Mouse (Mus musculus): ENCODE measurements around the gene Foxred1. TPM values are rescaled to one million over a fixed set of nuclear protein-coding genes. Genes with fewer than 3 reads are reported as not detected.

The Foxred1 gene
- polyA plus RNA-seq, 1 experiment from 2014 or later, result 42.4 TPM

DNA sequence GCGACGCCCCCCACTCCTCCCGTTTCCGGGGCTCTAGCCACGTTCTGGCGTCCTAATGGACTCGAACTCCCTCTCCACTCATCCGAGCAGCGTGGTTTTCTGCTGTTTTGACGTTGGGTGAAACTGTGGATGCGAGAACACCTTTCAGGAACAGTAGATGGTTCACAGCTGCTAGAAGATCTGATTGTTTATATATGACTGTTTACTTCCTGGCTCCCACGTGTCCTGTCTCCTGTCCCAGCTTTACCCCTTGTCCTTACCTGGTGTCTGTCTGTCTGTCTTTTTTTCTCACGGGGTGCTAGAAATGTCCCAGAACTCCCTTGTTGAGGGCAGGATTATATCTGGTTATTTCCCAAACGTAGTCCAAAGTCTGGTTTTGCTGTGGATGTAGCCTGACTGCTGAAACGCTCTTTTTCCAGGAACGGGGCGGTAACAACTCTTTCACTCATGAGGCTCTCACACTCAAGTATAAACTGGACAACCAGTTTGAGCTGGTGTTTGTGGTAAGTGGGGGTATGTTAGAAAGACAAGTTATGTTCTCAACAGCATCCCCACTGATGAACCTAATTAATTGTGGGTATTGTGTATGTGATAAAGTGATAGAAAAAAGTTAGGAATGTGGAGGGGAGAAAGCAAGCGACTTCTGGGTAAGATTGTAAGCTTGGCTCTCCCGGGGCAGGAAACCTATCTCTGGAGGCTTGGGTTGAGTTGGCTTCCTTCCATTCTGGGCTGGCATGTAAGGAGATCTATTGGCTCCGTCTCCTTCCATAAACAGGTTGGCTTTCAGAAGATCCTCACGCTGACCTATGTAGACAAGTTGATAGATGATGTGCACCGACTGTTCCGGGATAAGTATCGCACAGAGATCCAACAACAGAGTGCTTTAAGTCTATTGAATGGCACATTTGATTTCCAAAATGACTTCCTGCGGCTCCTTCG is 987 bp upstream of the Foxred1 start:
- 29% methylated on average over 26 of the region's 26 CpGs for WGBS
- ATAC-seq, result peak; percentile 11
- peak overlapping the region; percentile 77 for H3K9ac ChIP-seq
- peak overlapping the region; percentile 69 for H3K4me3 ChIP-seq (replicated peaks)
- no peaks in the 10 kb centered on the region for H3K27me3 ChIP-seq (replicated peaks)
- peak overlapping the region; percentile 65 for H3K4me2 ChIP-seq (replicated peaks)
- peaks cover 41% of the 10 kb centered on the region for H3K36me3 ChIP-seq
- no peaks in the 10 kb centered on the region for H3K9me3 ChIP-seq
- peak overlapping the region; percentile 65; the same call in 1 of the 2 replicates for H3K27ac ChIP-seq
- peaks cover 12% of the 10 kb centered on the region for H3K4me1 ChIP-seq (replicated peaks)

DNA sequence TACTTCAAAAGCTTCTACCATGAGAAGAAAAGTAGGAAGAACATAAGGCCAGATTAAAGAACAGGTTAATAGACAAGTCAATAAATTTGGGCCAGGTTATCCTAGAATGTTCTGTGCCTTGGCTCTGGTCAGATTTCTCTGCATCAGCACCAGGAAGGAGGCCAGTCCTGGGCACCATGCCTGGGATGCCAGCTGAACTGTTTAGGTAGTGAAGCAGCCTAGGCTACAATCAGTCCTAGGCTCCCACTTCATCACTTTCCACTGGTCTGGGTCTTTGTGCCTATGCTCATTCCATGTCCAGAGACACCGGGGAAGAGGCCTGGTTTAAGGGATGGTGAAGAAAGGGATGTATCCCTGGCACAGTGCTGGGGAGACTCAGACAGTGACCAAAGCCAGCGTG is 6.4 kb downstream of the Foxred1 start:
- WGBS, result 92% methylated on average over 2 of the region's 2 CpGs
- Histone ChIP-seq H3K4me3 (replicated peaks) (no peak overlapping the region), H3K36me3 (peaks cover 23% of the 10 kb centered on the region), H3K9ac (no peak overlapping the region), H3K4me1 (replicated peaks) (peaks cover 9% of the 10 kb centered on the region; the same call in 1 of the 2 replicates), H3K4me2 (replicated peaks) (no peak overlapping the region), H3K27me3 (replicated peaks) (no peaks in the 10 kb centered on the region), H3K27ac (no peak overlapping the region), H3K9me3 (no peaks in the 10 kb centered on the region)
- no peak for ATAC-seq

DNA sequence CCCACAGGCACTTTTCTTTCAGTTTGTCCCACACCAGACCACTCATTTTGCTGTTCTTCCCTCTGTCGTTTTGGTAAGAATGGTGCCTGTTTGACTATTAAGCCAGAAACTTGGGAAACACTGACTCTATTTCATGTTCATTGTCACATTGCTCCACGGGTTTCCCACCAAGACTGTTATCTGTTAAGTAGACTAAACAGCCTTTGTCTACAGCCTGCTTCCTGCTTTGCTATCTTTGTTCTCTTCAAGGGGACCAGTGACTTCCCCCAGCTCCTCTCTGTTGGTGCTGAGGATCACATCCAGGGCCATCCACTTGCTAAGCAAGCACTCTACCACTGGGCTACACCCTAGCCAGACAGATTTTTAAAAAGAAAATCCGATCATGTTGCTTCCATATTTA is 7.3 kb downstream of the Foxred1 start:
- WGBS, result 52% methylated on average over 3 of the region's 3 CpGs
- Histone ChIP-seq H3K27me3 (replicated peaks) (no peaks in the 10 kb centered on the region), H3K4me3 (replicated peaks) (no peak overlapping the region), H3K4me1 (replicated peaks) (peaks cover 13% of the 10 kb centered on the region; the same call in 1 of the 2 replicates), H3K4me2 (replicated peaks) (no peak overlapping the region), H3K9ac (no peak overlapping the region), H3K36me3 (peaks cover 23% of the 10 kb centered on the region), H3K27ac (no peak overlapping the region), H3K9me3 (no peaks in the 10 kb centered on the region)
- ATAC-seq, result no peak

DNA sequence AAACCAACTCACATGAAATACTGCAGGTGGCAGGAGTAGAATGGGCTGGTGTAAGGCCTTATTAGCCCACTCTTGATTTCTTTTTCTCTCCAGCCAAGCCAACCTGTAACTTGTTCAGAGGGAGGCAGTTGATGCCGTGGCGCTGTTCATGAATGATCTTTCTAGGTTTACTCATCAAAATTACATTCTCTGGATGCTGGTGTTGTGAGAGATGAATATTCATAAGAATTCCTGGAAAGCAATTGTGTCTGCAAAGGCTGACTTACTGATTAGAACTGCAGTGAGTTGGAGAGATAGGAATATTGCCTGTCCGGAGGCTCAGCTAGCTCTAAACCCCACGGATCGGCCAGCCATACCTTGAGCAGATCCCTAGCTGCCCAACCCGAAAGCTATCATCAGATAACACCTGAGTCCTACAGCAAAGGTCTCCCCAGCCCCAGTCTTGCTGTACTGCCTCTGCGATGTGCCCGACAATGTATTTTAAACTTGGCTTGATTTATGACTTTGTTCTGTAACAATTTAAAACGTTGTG is 10.3 kb downstream of the Foxred1 start:
- no peak overlapping the region for H3K27ac ChIP-seq
- no peaks in the 10 kb centered on the region for H3K27me3 ChIP-seq (replicated peaks)
- ATAC-seq, result no peak
- peaks cover 4% of the 10 kb centered on the region for H3K36me3 ChIP-seq
- WGBS, result 45% methylated on average over 9 of the region's 9 CpGs
- H3K9me3 ChIP-seq, result no peaks in the 10 kb centered on the region
- H3K4me2 ChIP-seq (replicated peaks), result peak overlapping the region; percentile 83
- peak overlapping the region; percentile 73 for H3K4me3 ChIP-seq (replicated peaks)
- H3K4me1 ChIP-seq (replicated peaks), result peaks cover 13% of the 10 kb centered on the region; the same call in 1 of the 2 replicates
- H3K9ac ChIP-seq, result peak overlapping the region; percentile 85; the same call in 1 of the 2 replicates

DNA sequence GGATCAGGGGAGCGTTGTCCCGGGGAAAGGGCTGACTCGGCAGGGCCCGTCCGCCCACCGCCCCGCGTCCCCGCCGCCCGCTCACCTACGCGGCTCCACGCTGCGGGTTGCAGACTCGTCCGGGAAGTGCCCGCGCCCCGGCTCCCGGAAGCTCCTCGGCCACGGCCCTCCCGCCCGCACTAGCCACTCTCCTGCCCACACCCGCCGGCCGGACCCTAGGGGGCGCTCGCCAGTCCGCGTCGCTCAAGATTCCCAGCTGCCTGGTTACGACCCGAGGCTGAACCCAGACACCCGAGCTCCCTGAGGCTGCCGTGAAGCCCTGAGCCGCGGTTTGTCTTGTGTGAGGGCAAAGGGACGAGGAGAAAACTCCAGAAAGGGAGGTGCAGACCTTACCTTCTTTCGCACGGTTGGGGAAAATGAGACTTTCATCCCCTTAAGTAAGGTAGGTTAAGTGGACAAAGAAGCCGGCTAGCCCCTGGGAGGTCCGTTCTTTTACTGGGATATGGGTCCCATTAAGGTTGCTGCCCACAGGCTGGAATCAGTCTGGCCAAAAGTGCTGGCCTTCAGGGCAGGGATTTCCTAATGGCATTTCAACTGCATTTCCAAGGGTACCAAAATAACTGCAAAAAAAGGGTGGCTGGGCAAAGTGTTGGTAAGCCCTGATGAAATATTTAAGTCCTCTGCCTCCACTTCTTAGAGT is 10.9 kb downstream of the Foxred1 start, which contains the start of the genes Srpr and Tirap:
Srpr (plus strand) TSS at position 404 of the 700 bp plus-strand sequence.
Tirap (minus strand) TSS at position 520 of the 700 bp plus-strand sequence.
- H3K9me3 ChIP-seq, result no peaks in the 10 kb centered on the region
- ATAC-seq, result peak; percentile 96
- no peaks in the 10 kb centered on the region for H3K27me3 ChIP-seq (replicated peaks)
- H3K9ac ChIP-seq, result peak within 1 kb of the TSS; percentile 85
- H3K27ac ChIP-seq, result peak within 1 kb of the TSS; percentile 56
- 0 out of 2 replicates have a peak, but pooled peaks cover 1% of the 10 kb centered on the region for H3K36me3 ChIP-seq
- H3K4me2 ChIP-seq (replicated peaks), result peak within 1 kb of the TSS; percentile 83
- peak within 1 kb of the TSS; percentile 73 for H3K4me3 ChIP-seq (replicated peaks)
- 0% methylated on average over 44 of the region's 44 CpGs for WGBS
- peaks cover 13% of the 10 kb centered on the region; the same call in 1 of the 2 replicates for H3K4me1 ChIP-seq (replicated peaks)

DNA sequence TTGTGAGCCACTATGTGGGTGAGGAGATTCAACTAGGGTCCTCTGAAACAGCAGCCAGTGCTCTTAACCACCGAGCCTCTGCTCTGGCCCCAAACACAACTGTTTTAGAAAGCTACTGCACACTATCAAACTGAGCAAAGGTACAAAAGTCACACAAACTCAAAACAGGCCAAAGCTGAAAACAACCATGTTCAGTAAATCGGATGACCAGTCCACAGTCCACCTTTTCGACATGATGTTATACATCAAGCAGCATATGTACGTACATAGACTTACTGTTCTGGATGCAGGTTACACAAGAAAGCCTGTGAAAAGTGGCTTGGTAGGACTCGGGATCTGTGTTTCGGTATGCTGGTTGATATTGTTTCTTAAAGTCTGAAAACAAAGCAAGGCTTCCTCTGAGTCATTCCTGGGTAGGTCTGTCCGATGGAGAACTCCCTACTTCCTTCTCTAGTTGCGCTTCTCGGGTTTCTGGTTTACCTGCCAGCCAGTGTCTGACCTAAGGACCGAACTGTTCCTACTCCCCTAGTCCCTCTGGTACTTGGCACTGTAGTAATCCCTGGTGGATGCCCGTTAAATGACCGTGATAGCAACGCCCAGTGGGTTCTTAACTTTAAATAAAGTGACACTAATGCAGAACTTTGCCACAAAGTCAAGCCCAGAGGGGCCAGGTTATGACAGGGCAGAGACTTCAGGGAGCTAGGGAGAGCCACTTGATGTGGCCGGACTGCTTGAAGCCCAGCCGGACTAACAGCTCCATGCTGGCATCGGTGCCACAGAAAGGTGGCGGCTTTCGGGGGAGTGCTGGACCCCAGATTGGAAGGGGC is 11.7 kb downstream of the Foxred1 start:
- peak; percentile 75 for ATAC-seq
- Histone ChIP-seq H3K9me3 (no peaks in the 10 kb centered on the region), H3K27me3 (replicated peaks) (no peaks in the 10 kb centered on the region), H3K27ac (peak overlapping the region; percentile 56), H3K4me3 (replicated peaks) (peak overlapping the region; percentile 73), H3K9ac (peak overlapping the region; percentile 85), H3K36me3 (no peaks in the 10 kb centered on the region), H3K4me2 (replicated peaks) (peak overlapping the region; percentile 83), H3K4me1 (replicated peaks) (peaks cover 13% of the 10 kb centered on the region; the same call in 1 of the 2 replicates)
- 22% methylated on average over 18 of the region's 18 CpGs for WGBS

DNA sequence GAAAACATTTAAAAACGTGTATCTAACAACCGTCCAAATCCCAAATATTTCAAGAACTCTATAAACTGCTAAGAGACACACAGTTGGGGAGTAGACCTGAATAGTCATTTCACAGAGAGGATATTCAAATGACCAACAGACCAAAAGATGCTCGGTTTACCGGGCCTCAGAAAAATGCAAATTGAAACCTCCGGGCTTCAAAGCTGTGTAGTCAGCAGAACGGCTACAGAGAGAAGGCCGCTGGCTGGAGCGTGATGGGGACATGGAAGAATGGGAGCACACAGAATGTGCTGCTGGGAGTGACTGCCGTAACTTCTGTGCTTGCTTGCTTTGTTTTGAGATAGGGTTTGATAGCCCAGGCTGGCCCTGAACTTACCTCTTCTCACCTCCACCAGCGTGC is 12.5 kb downstream of the Foxred1 start:
- WGBS, result 82% methylated on average over 10 of the region's 10 CpGs
- H3K9me3 ChIP-seq, result no peaks in the 10 kb centered on the region
- peaks cover 13% of the 10 kb centered on the region; the same call in 1 of the 2 replicates for H3K4me1 ChIP-seq (replicated peaks)
- no peak overlapping the region for H3K9ac ChIP-seq
- H3K4me3 ChIP-seq (replicated peaks), result no peak overlapping the region
- H3K36me3 ChIP-seq, result no peaks in the 10 kb centered on the region
- H3K27ac ChIP-seq, result no peak overlapping the region
- H3K27me3 ChIP-seq (replicated peaks), result no peaks in the 10 kb centered on the region
- peak overlapping the region; percentile 83; the same call in 1 of the 2 replicates for H3K4me2 ChIP-seq (replicated peaks)
- no peak for ATAC-seq

DNA sequence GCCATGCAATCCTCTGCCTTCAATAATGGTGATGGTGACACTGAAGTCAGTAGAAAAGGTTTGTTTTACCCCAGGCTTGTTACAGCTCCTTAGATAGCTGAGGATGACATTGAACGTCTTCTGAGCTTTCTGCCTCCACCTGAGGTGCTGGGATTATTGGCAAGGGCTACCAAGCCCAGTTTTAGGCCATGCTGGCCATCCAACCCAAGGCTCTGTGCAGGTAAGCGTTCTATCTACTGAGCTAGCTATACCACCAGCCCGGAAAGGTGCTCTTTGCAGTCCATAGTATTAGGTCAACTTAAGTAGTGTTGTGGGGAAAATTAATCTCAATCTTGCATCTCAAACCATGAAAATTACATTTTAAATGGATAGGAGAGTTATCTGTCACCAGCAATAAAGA is 13.2 kb downstream of the Foxred1 start:
- Histone ChIP-seq H3K36me3 (no peaks in the 10 kb centered on the region), H3K4me3 (replicated peaks) (no peak overlapping the region), H3K9ac (no peak overlapping the region), H3K9me3 (no peaks in the 10 kb centered on the region), H3K27me3 (replicated peaks) (no peaks in the 10 kb centered on the region), H3K27ac (no peak overlapping the region), H3K4me2 (replicated peaks) (no peak overlapping the region), H3K4me1 (replicated peaks) (peaks cover 13% of the 10 kb centered on the region; the same call in 1 of the 2 replicates)
- ATAC-seq, result no peak
- 84% methylated on average over 3 of the region's 3 CpGs for WGBS

DNA sequence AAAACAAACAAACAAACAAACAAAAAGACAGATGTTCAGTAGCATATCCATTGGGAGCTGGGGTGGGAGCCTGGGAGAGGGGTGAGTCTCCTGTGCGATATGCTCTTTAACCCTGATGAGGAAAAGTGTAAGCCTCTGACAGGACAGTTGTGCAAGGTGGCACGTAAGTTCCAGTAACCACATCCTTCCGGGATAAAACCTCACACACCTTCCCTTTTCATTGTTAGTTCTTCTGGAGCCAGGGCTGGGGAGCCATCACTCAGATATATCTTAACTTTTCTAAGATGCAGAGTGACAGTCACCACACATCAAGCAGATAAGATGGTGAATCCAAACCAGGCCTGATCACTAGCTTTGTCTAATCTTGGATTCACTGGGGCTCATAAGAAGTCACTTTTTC is 16.8 kb downstream of the Foxred1 start:
- H3K4me1 ChIP-seq (replicated peaks), result peaks cover 4% of the 10 kb centered on the region; the same call in 1 of the 2 replicates
- no peak for ATAC-seq
- H3K9me3 ChIP-seq, result no peaks in the 10 kb centered on the region
- H3K27me3 ChIP-seq (replicated peaks), result no peaks in the 10 kb centered on the region
- H3K27ac ChIP-seq, result no peak overlapping the region
- H3K36me3 ChIP-seq, result no peaks in the 10 kb centered on the region
- H3K4me3 ChIP-seq (replicated peaks), result no peak overlapping the region
- no peak overlapping the region for H3K4me2 ChIP-seq (replicated peaks)
- H3K9ac ChIP-seq, result no peak overlapping the region
- WGBS, result 95% methylated on average over 3 of the region's 3 CpGs

DNA sequence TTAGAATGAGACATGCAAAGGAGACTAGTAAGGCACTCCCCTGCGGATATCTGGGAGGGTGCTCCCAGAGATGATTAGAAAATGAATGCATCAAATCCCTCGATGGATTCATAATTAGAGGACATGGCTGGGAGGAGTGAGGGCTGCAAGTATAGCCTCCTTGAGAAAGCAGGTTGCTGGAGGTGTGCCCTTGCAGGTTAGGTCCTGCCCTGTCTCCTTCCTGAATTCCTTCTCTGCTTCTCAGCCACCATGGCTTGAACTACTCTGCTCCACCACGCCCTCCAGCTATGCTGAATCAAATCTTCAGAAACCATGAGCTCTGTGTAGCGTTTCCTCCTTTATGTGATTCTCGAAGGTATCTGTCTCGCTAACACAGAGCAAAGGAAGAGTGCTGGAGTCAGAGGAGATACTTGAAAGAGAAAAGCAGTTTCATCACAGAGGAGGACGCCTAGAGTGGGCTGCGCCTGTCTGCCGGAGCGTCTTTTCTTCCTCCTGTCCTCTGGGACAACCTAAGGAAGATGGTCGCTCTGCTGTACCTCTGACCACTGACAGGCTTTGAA is 17.8 kb downstream of the Foxred1 start:
- Histone ChIP-seq H3K36me3 (no peaks in the 10 kb centered on the region), H3K9me3 (no peaks in the 10 kb centered on the region), H3K27ac (no peak overlapping the region), H3K4me3 (replicated peaks) (no peak overlapping the region), H3K27me3 (replicated peaks) (no peaks in the 10 kb centered on the region), H3K4me1 (replicated peaks) (no peaks in the 10 kb centered on the region), H3K4me2 (replicated peaks) (no peak overlapping the region), H3K9ac (no peak overlapping the region)
- 84% methylated on average over 11 of the region's 11 CpGs for WGBS
- ATAC-seq, result no peak

DNA sequence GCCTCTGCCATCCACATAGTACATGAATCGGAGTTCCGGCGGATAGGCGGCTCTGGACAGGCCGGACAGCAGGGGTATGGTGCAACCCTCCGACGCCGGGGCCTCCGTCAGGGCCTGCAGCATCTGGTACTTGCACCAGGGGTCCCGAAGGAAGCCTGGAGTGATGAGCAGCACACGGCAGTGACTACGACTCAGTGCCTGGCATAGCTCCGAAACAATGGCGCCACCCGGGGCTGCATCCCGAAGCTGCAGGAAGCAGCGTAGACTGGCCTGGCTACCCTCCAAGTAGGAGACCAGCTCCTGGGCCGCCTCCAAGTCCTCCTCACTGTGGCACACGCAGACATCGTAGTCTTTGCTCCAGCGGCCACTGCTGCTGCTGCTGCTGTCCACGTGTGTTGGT is 22.2 kb downstream of the Foxred1 start:
- Histone ChIP-seq H3K36me3 (no peaks in the 10 kb centered on the region), H3K9ac (no peak overlapping the region), H3K4me1 (replicated peaks) (no peaks in the 10 kb centered on the region), H3K27me3 (replicated peaks) (no peaks in the 10 kb centered on the region), H3K9me3 (no peaks in the 10 kb centered on the region), H3K27ac (no peak overlapping the region), H3K4me3 (replicated peaks) (no peak overlapping the region), H3K4me2 (replicated peaks) (no peak overlapping the region)
- ATAC-seq, result 0 out of 2 replicates have a peak, but pooled peaks have one; percentile 12
- 83% methylated on average over 22 of the region's 22 CpGs for WGBS

All from intestine, embryonic 15.5 days (tissue).